18 mouse cellular contexts compared by ENCODE assay signal in the genomic region with DNA sequence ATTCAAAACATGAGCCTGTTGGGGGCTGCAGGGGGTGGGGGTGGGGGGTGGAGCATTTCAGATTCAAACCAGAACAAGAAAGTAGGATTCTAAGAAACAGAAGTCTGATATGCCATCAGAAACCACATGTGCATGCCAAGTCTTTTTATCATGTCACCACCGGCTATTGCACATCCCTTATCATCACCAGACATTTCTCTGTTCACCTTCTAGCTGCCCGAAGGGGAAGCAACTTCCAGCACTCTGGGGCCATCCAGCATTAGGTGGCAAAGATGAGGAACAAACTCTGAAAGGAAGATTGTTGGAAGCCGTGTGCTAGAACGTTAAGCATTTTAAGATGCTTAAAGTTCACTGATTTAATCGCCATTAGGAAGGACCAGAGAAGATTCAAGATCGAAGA. TPM values are rescaled to one million over a fixed set of nuclear protein-coding genes. Genes with fewer than 3 reads are reported as not detected.
DNase-seq lines count a peak whose midpoint lies in the region; ATAC-seq and TF ChIP-seq lines count a peak whose summit lies in the region.
"Had no signal": no experiment of that assay in that cellular context is flagged by ENCODE, and none has a peak within 500 bp of the region (broad histone marks: within the 10 kb centered on the region; RNA-seq: fewer than 3 reads in every experiment).

No protein-coding gene starts in this region.

- H3K9ac ChIP-seq in stomach, embryonic 15.5 days, result no peak overlapping the region
- H3K9ac ChIP-seq in stomach, postnatal 0 days (ENCODE audit: low read length), result no peak overlapping the region
- H3K9ac ChIP-seq in liver, embryonic 14.5 days (replicated peaks), result peak overlapping the region; percentile 60
- H3K9ac ChIP-seq: forebrain, embryonic 13.5 days; limb, embryonic 13.5 days; neural tube, embryonic 15.5 days had no signal

- no peak overlapping the region for H3K4me2 ChIP-seq in stomach, embryonic 15.5 days
- no peak overlapping the region for H3K4me2 ChIP-seq in stomach, postnatal 0 days (replicated peaks; ENCODE audit: low read depth)
- peak overlapping the region; percentile 78 for H3K4me2 ChIP-seq in liver, embryonic 14.5 days (ENCODE audit: low read depth)
- H3K4me2 ChIP-seq: forebrain, embryonic 13.5 days; limb, embryonic 13.5 days; neural tube, embryonic 15.5 days had no signal

- no peak for TF ChIP-seq EP300 in stomach, postnatal 0 days (optimal IDR thresholded peaks at IDR 0.05)
- TF ChIP-seq EP300 in liver, embryonic 14.5 days (IDR thresholded peaks at IDR 0.05; ENCODE audit: low read depth), result peak; percentile 92

- 71% methylated on average over 6 of the region's 6 CpGs for WGBS in stomach, embryonic 15.5 days
- 76% methylated on average over 6 of the region's 6 CpGs for WGBS in stomach, postnatal 0 days
- WGBS in liver, embryonic 14.5 days (ENCODE audit: insufficient replicate concordance), result 9% methylated on average over 6 of the region's 6 CpGs
- WGBS in forebrain, embryonic 10.5 days, result 83% methylated on average over 6 of the region's 6 CpGs

- no peaks in the 10 kb centered on the region for H3K36me3 ChIP-seq in stomach, embryonic 15.5 days
- H3K36me3 ChIP-seq in stomach, postnatal 0 days (ENCODE audit: control insufficient read depth, insufficient read depth, low read length), result no peaks in the 10 kb centered on the region
- H3K36me3 ChIP-seq in liver, embryonic 14.5 days (replicated peaks; ENCODE audit: control insufficient read depth, insufficient read depth, low read depth), result no peaks in the 10 kb centered on the region
- H3K36me3 ChIP-seq in forebrain, embryonic 10.5 days (replicated peaks), result no peaks in the 10 kb centered on the region
- H3K36me3 ChIP-seq: heart, embryonic 10.5 days; hindbrain, embryonic 10.5 days; limb, embryonic 13.5 days; neural tube, embryonic 15.5 days had no signal

- TF ChIP-seq CTCF in stomach, postnatal 0 days (IDR thresholded peaks at IDR 0.05; ENCODE audit: low read depth), result no peak
- no peak for TF ChIP-seq CTCF in liver, embryonic 14.5 days (IDR thresholded peaks at IDR 0.05; ENCODE audit: low read depth)

- peak; percentile 76; the same call in 1 of the 2 replicates for ATAC-seq in stomach, embryonic 15.5 days (ENCODE audit: insufficient read depth, low FRiP score, low read depth)
- no peak for ATAC-seq in stomach, postnatal 0 days (ENCODE audit: low FRiP score, low TSS enrichment)
- peak; percentile 67 for ATAC-seq in erythroblast, adult 5-6 weeks (replicated peaks; ENCODE audit: low FRiP score, poor library complexity, severe bottlenecking)
- peak; percentile 92 for ATAC-seq in liver, embryonic 14.5 days (ENCODE audit: insufficient read depth)
- ATAC-seq: forebrain, embryonic 13.5 days had no signal

- no peaks in the 10 kb centered on the region for H3K9me3 ChIP-seq in stomach, embryonic 15.5 days
- no peaks in the 10 kb centered on the region for H3K9me3 ChIP-seq in stomach, postnatal 0 days (ENCODE audit: control insufficient read depth, low read length)
- no peaks in the 10 kb centered on the region for H3K9me3 ChIP-seq in liver, embryonic 14.5 days (ENCODE audit: control insufficient read depth, low read length)
- no peaks in the 10 kb centered on the region for H3K9me3 ChIP-seq in forebrain, embryonic 10.5 days
- H3K9me3 ChIP-seq: forebrain, embryonic 13.5 days; heart, embryonic 10.5 days; hindbrain, embryonic 10.5 days; limb, embryonic 13.5 days; neural tube, embryonic 15.5 days had no signal

- H3K27me3 ChIP-seq in stomach, embryonic 15.5 days (replicated peaks), result no peaks in the 10 kb centered on the region
- no peaks in the 10 kb centered on the region for H3K27me3 ChIP-seq in stomach, postnatal 0 days (ENCODE audit: control insufficient read depth, insufficient read depth, low read length)
- no peaks in the 10 kb centered on the region for H3K27me3 ChIP-seq in liver, embryonic 14.5 days (ENCODE audit: control insufficient read depth, insufficient read depth, low read length)
- no peaks in the 10 kb centered on the region; the same call in 1 of the 2 replicates for H3K27me3 ChIP-seq in forebrain, embryonic 10.5 days (ENCODE audit: poor library complexity, severe bottlenecking)
- H3K27me3 ChIP-seq: forebrain, embryonic 13.5 days; limb, embryonic 13.5 days; neural tube, embryonic 15.5 days had no signal

- H3K4me1 ChIP-seq in stomach, embryonic 15.5 days, result no peaks in the 10 kb centered on the region
- H3K4me1 ChIP-seq in stomach, postnatal 0 days (replicated peaks; ENCODE audit: control insufficient read depth, insufficient read depth), result no peaks in the 10 kb centered on the region
- peaks cover 22 to 35% of the 10 kb centered on the region in 2 experiments for H3K4me1 ChIP-seq in liver, embryonic 14.5 days (replicated peaks; ENCODE audit: control insufficient read depth in 2 of 2, insufficient read depth in 2 of 2, low read length in 1 of 2)
- H3K4me1 ChIP-seq in forebrain, embryonic 10.5 days, result peaks cover 13% of the 10 kb centered on the region
- H3K4me1 ChIP-seq: limb, embryonic 13.5 days; neural tube, embryonic 15.5 days had no signal

- no peak for DNase-seq in stomach, postnatal 0 days (ENCODE audit: low spot score)
- peak; percentile 70 to 83 (median 75) for DNase-seq in liver, embryonic 14.5 days (ENCODE audit: low read depth in 3 of 3, low spot score in 3 of 3)
- DNase-seq in right cerebral cortex, adult 2 months (ENCODE audit: low spot score in 2 of 2), result no peak
- DNase-seq in frontal cortex, postnatal 36 days (ENCODE audit: low spot score in 2 of 2), result no peak
- DNase-seq in gastrocnemius, postnatal 10 days, result no peak
- no peak for DNase-seq in forebrain, embryonic 10.5 days (ENCODE audit: extremely low spot score, low spot score)
- DNase-seq: cerebellum, adult 9-10 months; kidney, postnatal 14 days; lung, postnatal 14 days; retina, postnatal 1 day; thymus, adult 2 months had no signal

- no peak overlapping the region for H3K4me3 ChIP-seq in stomach, embryonic 15.5 days (replicated peaks)
- no peak overlapping the region for H3K4me3 ChIP-seq in stomach, postnatal 0 days (ENCODE audit: low read depth, low read length)
- peak overlapping the region; percentile 9 to 42 for H3K4me3 ChIP-seq in liver, embryonic 14.5 days (ENCODE audit: insufficient read depth in 1 of 2, low read depth in 2 of 2, low read length in 2 of 2)
- no peak overlapping the region for H3K4me3 ChIP-seq in forebrain, embryonic 10.5 days
- H3K4me3 ChIP-seq: forebrain, embryonic 13.5 days; heart, embryonic 10.5 days; hindbrain, embryonic 10.5 days; limb, embryonic 13.5 days; neural tube, embryonic 15.5 days had no signal

- no peak overlapping the region for H3K27ac ChIP-seq in stomach, embryonic 15.5 days
- no peak overlapping the region for H3K27ac ChIP-seq in stomach, postnatal 0 days (replicated peaks)
- peak overlapping the region; percentile 87 for H3K27ac ChIP-seq in liver, embryonic 14.5 days
- H3K27ac ChIP-seq in forebrain, embryonic 10.5 days, result no peak overlapping the region
- H3K27ac ChIP-seq: forebrain, embryonic 13.5 days; hindbrain, embryonic 10.5 days; limb, embryonic 13.5 days; neural tube, embryonic 15.5 days had no signal

RNA-seq across cellular contexts. Expression of gene Gfod1, which starts 43.2 kb away (rescaled TPM):
- 0.45 and 0.73 TPM in 2 replicates for polyA plus RNA-seq in stomach, embryonic 15.5 days (2015; fragmentation: Nextera tagmentation; extraction: Ambion mirVana)
- polyA plus RNA-seq in stomach, postnatal 0 days (2015; fragmentation: Nextera tagmentation; extraction: Ambion mirVana), result 0.57 and 1.1 TPM in 2 replicates
- total RNA-seq in erythroblast, adult 5-6 weeks (2015; ENCODE audit: low replicate concordance), result 0.63 and 1.3 TPM in 2 replicates
- total RNA-seq in erythroblast, adult 5-6 weeks (2017; ENCODE audit: low replicate concordance), result 0.84 and 2.3 TPM in 2 replicates
- 0.41 and 0.50 TPM in 2 replicates for polyA plus RNA-seq in liver, embryonic 14.5 days (2012; rRNA removed)
- 0.20 and 0.42 TPM in 2 replicates for polyA plus RNA-seq in liver, embryonic 14.5 days (2014; fragmentation: Nextera tagmentation; extraction: Ambion mirVana)
- 1 to 10 TPM; 6.2 to 6.8 TPM for total RNA-seq in gastrocnemius, postnatal 10 days (2021)
- 0.18 and 0.22 TPM in 2 replicates for polyA plus RNA-seq in forebrain, embryonic 10.5 days (2016; fragmentation: Nextera tagmentation; extraction: Ambion mirVana)

Comparison
In these comparisons a context has a peak if more than half of its experiments do, and no peak if none do; other contexts are left out.
1. H3K4me3 ChIP-seq: peak in liver, embryonic 14.5 days (2 of 2); none in stomach, embryonic 15.5 days (single experiment), stomach, postnatal 0 days (single experiment) and forebrain, embryonic 10.5 days (single experiment).
2. DNase-seq: peak in liver, embryonic 14.5 days (3 of 3); none in stomach, postnatal 0 days (single experiment), right cerebral cortex, adult 2 months (0 of 2), frontal cortex, postnatal 36 days (0 of 2), gastrocnemius, postnatal 10 days (single experiment) and forebrain, embryonic 10.5 days (single experiment).